Mouse (Mus musculus) intestine, embryonic 15.5 days (tissue): ENCODE measurements around the gene Btn1a1. TPM values are rescaled to one million over a fixed set of nuclear protein-coding genes. Genes with fewer than 3 reads are reported as not detected.
A peak's percentile ranks its signal among the peaks of the same experiment; 100 is the strongest.

ENCODE experiments used
- ATAC-seq: fragments of 200-750 bp; cut with Nextera tagmentation; 2 replicates; pipeline ENCODE4 v1.8.0; 2017; ENCODE audit warnings: moderate TSS enrichment, moderate library complexity
- H3K27ac ChIP-seq: fragments of 300-500 bp; sonication (generic); 2 replicates; pipeline ENCODE4 v1.5.1; 2015; ENCODE audit warnings: mild to moderate bottlenecking, inconsistent platforms
- H3K27me3 ChIP-seq: fragments of 300-500 bp; sonication (generic); replicated peaks from 2 replicates; pipeline ENCODE4 v1.6.1; 2015; ENCODE audit warnings: inconsistent platforms
- H3K36me3 ChIP-seq: fragments of 300-500 bp; sonication (generic); 2 replicates; pipeline ENCODE4 v1.6.1; 2015; ENCODE audit warnings: inconsistent platforms
- H3K4me1 ChIP-seq: fragments of 300-500 bp; sonication (generic); replicated peaks from 2 replicates; pipeline ENCODE4 v1.6.1; 2015; ENCODE audit warnings: inconsistent platforms
- H3K4me2 ChIP-seq: fragments of 300-500 bp; sonication (generic); replicated peaks from 2 replicates; pipeline ENCODE4 v1.6.1; 2015; ENCODE audit warnings: mild to moderate bottlenecking, inconsistent platforms
- H3K4me3 ChIP-seq: fragments of 300-500 bp; sonication (generic); replicated peaks from 2 replicates; pipeline ENCODE4 v1.5.1; 2015; ENCODE audit warnings: inconsistent platforms
- H3K9ac ChIP-seq: fragments of 300-500 bp; sonication (generic); 2 replicates; pipeline ENCODE4 v1.6.1; 2015; ENCODE audit warnings: inconsistent platforms
- H3K9me3 ChIP-seq: fragments of 300-500 bp; sonication (generic); 2 replicates; pipeline ENCODE4 v1.6.1; 2016; ENCODE audit warnings: inconsistent platforms
- WGBS: fragments of 180-500 bp; shearing (Covaris S2); methylation state at CpG from one replicate; pipeline ENCODE4 v1.1.7; 2015; 5-methylcytosine and 5-hydroxymethylcytosine counted together
- polyA plus RNA-seq: library from polyadenylated mRNA; unstranded; fragments of >200 nt; fragmentation: Nextera tagmentation; extraction: Ambion mirVana; gene quantifications from 2 replicates; pipeline ENCODE4 v1.2.1, GENCODE M21; 2015

Btn1a1 gene
- polyA plus RNA-seq, 1 experiment from 2014 or later, result 0.08 TPM

- no peaks in the 10 kb centered on the region for H3K9me3 ChIP-seq
- ATAC-seq, result peak; percentile 61
- no peaks in the 10 kb centered on the region for H3K27me3 ChIP-seq
- no peak overlapping the region for H3K4me3 ChIP-seq
- H3K4me1 ChIP-seq, result peaks cover 12% of the 10 kb centered on the region; the same call in 1 of the 2 replicates
- H3K36me3 ChIP-seq, result no peaks in the 10 kb centered on the region
- no peak overlapping the region for H3K4me2 ChIP-seq
- H3K27ac ChIP-seq, result no peak overlapping the region
- no peak overlapping the region for H3K9ac ChIP-seq
- 7% methylated on average over 9 of the region's 9 CpGs for WGBS
Observed at GRCm38 (mm10) chr13:23466911-23467310, 1.2 kb upstream of the Btn1a1 start.

GRCm38 (mm10) chr13:23466306-23466705, 605 bp upstream of the Btn1a1 start:
- peak overlapping the region; percentile 90 for H3K4me2 ChIP-seq
- 73% methylated on average over 1 of the region's 1 CpGs for WGBS

GRCm38 (mm10) chr13:23464841-23465366, 797 bp downstream of the Btn1a1 start:
- no peak for ATAC-seq
- peak overlapping the region; percentile 90 for H3K4me2 ChIP-seq
- H3K9ac ChIP-seq, result peak overlapping the region; percentile 45
- H3K36me3 ChIP-seq, result no peaks in the 10 kb centered on the region
- peak overlapping the region; percentile 52 for H3K4me3 ChIP-seq
- WGBS, result 6% methylated on average over 11 of the region's 11 CpGs
- no peaks in the 10 kb centered on the region for H3K9me3 ChIP-seq
- H3K4me1 ChIP-seq, result peaks cover 12% of the 10 kb centered on the region; the same call in 1 of the 2 replicates
- H3K27me3 ChIP-seq, result no peaks in the 10 kb centered on the region
- H3K27ac ChIP-seq, result no peak overlapping the region

More at GRCm38 (mm10) chr13:23466306-23466705, 605 bp upstream of the Btn1a1 start:
- H3K36me3 ChIP-seq, result no peaks in the 10 kb centered on the region
- no peak overlapping the region for H3K9ac ChIP-seq
- ATAC-seq, result no peak
- H3K9me3 ChIP-seq, result no peaks in the 10 kb centered on the region
- H3K27ac ChIP-seq, result no peak overlapping the region
- peaks cover 12% of the 10 kb centered on the region; the same call in 1 of the 2 replicates for H3K4me1 ChIP-seq
- H3K27me3 ChIP-seq, result no peaks in the 10 kb centered on the region
- H3K4me3 ChIP-seq, result 0 out of 2 replicates have a peak overlapping the region, but pooled peaks have one; percentile 52

GRCm38 (mm10) chr13:23464224-23464637, 1.5 kb downstream of the Btn1a1 start:
- H3K4me1 ChIP-seq, result peaks cover 12% of the 10 kb centered on the region; the same call in 1 of the 2 replicates
- peak; percentile 50 for ATAC-seq
- no peaks in the 10 kb centered on the region for H3K27me3 ChIP-seq
- H3K4me3 ChIP-seq, result peak overlapping the region; percentile 52
- H3K36me3 ChIP-seq, result no peaks in the 10 kb centered on the region
- H3K27ac ChIP-seq, result no peak overlapping the region
- peak overlapping the region; percentile 90 for H3K4me2 ChIP-seq
- under 1% methylated on average over 29 of the region's 29 CpGs for WGBS
- peak overlapping the region; percentile 49 for H3K9ac ChIP-seq
- H3K9me3 ChIP-seq, result no peaks in the 10 kb centered on the region

- H3K4me1 ChIP-seq, result peaks cover 12% of the 10 kb centered on the region; the same call in 1 of the 2 replicates
- no peaks in the 10 kb centered on the region for H3K27me3 ChIP-seq
- peak overlapping the region; percentile 90 for H3K4me2 ChIP-seq
- no peaks in the 10 kb centered on the region for H3K36me3 ChIP-seq
- no peaks in the 10 kb centered on the region for H3K9me3 ChIP-seq
- peak; percentile 76 for ATAC-seq
- H3K27ac ChIP-seq, result no peak overlapping the region
- under 1% methylated on average over 21 of the region's 21 CpGs for WGBS
- H3K9ac ChIP-seq, result peak overlapping the region; percentile 49
- H3K4me3 ChIP-seq, result peak overlapping the region; percentile 52
Observed at GRCm38 (mm10) chr13:23463381-23464223, 2.1 kb downstream of the Btn1a1 start.

- Histone ChIP-seq H3K36me3 (no peaks in the 10 kb centered on the region), H3K27ac (no peak overlapping the region)
Observed at GRCm38 (mm10) chr13:23462669-23463068, 3.0 kb downstream of the Btn1a1 start.

GRCm38 (mm10) chr13:23462063-23462462, 3.6 kb downstream of the Btn1a1 start:
- Histone ChIP-seq H3K4me2 (no peak overlapping the region), H3K27ac (no peak overlapping the region), H3K4me3 (no peak overlapping the region), H3K9me3 (no peaks in the 10 kb centered on the region), H3K4me1 (peaks cover 12% of the 10 kb centered on the region; the same call in 1 of the 2 replicates), H3K27me3 (no peaks in the 10 kb centered on the region), H3K36me3 (no peaks in the 10 kb centered on the region), H3K9ac (no peak overlapping the region)
- no peak for ATAC-seq
- WGBS, result 87% methylated on average over 4 of the region's 4 CpGs

More at GRCm38 (mm10) chr13:23462669-23463068, 3.0 kb downstream of the Btn1a1 start:
- Histone ChIP-seq H3K4me1 (peaks cover 12% of the 10 kb centered on the region; the same call in 1 of the 2 replicates), H3K9me3 (no peaks in the 10 kb centered on the region), H3K27me3 (no peaks in the 10 kb centered on the region), H3K4me2 (no peak overlapping the region), H3K9ac (no peak overlapping the region), H3K4me3 (no peak overlapping the region)
- no peak for ATAC-seq

GRCm38 (mm10) chr13:23459264-23459846, 6.3 kb downstream of the Btn1a1 start:
- Histone ChIP-seq H3K27me3 (no peaks in the 10 kb centered on the region), H3K9ac (no peak overlapping the region), H3K4me3 (no peak overlapping the region), H3K9me3 (no peaks in the 10 kb centered on the region), H3K36me3 (no peaks in the 10 kb centered on the region), H3K4me1 (peaks cover under 1% of the 10 kb centered on the region; the same call in 1 of the 2 replicates), H3K27ac (no peak overlapping the region), H3K4me2 (0 out of 2 replicates have a peak overlapping the region, but pooled peaks have one; percentile 17)
- ATAC-seq, result no peak; the same call in 1 of the 2 replicates
- 34% methylated on average over 15 of the region's 15 CpGs for WGBS

GRCm38 (mm10) chr13:23453926-23454325, 11.8 kb downstream of the Btn1a1 start:
- Histone ChIP-seq H3K27me3 (no peaks in the 10 kb centered on the region), H3K4me1 (peaks cover 1% of the 10 kb centered on the region; the same call in 1 of the 2 replicates), H3K36me3 (no peaks in the 10 kb centered on the region), H3K9me3 (no peaks in the 10 kb centered on the region), H3K27ac (peak overlapping the region; percentile 83; the same call in 1 of the 2 replicates), H3K4me2 (peak overlapping the region; percentile 51), H3K9ac (peak overlapping the region; percentile 48), H3K4me3 (peak overlapping the region; percentile 57)
- ATAC-seq, result no peak
- WGBS, result 2% methylated on average over 9 of the region's 9 CpGs

GRCm38 (mm10) chr13:23453362-23453862, 12.3 kb downstream of the Btn1a1 start:
- Histone ChIP-seq H3K9ac (peak overlapping the region; percentile 48), H3K27me3 (no peaks in the 10 kb centered on the region), H3K9me3 (no peaks in the 10 kb centered on the region), H3K36me3 (no peaks in the 10 kb centered on the region), H3K4me2 (peak overlapping the region; percentile 51), H3K27ac (peak overlapping the region; percentile 83), H3K4me1 (peaks cover 5% of the 10 kb centered on the region; the same call in 1 of the 2 replicates), H3K4me3 (peak overlapping the region; percentile 57)
- ATAC-seq, result peak; percentile 90
- WGBS, result under 1% methylated on average over 25 of the region's 25 CpGs

GRCm38 (mm10) chr13:23450398-23450797, 15.3 kb downstream of the Btn1a1 start:
- H3K4me3 ChIP-seq, result peak overlapping the region; percentile 48
- under 1% methylated on average over 15 of the region's 15 CpGs for WGBS
- H3K36me3 ChIP-seq, result no peaks in the 10 kb centered on the region
- ATAC-seq, result peak; percentile 36
- no peaks in the 10 kb centered on the region for H3K9me3 ChIP-seq
- H3K27me3 ChIP-seq, result no peaks in the 10 kb centered on the region
- peaks cover 5% of the 10 kb centered on the region; the same call in 1 of the 2 replicates for H3K4me1 ChIP-seq
- H3K9ac ChIP-seq, result peak overlapping the region; percentile 42
- H3K27ac ChIP-seq, result 0 out of 2 replicates have a peak overlapping the region, but pooled peaks have one; percentile 22
- peak overlapping the region; percentile 67 for H3K4me2 ChIP-seq
